Mouse (Mus musculus) testis, adult 2 months (tissue): ENCODE data around the gene Rabep1. TPM values are rescaled to one million over a fixed set of nuclear protein-coding genes. Genes with fewer than 3 reads are reported as not detected.

ENCODE experiments used
- H3K27ac ChIP-seq: fragments of 200-500 bp; 2 replicates; pipeline ENCODE4 v1.5.1; 2012; ENCODE audit warnings: low read depth, low read length; ENCODE audit not compliant: control insufficient read depth, insufficient read depth
- H3K27me3 ChIP-seq: fragments of 200-500 bp; 2 replicates; pipeline ENCODE4 v1.6.1; 2012; ENCODE audit warnings: mild to moderate bottlenecking, low read length, moderate library complexity; ENCODE audit not compliant: control insufficient read depth, insufficient read depth
- H3K36me3 ChIP-seq: fragments of 200-500 bp; 2 replicates; pipeline ENCODE4 v1.6.1; 2012; ENCODE audit warnings: mild to moderate bottlenecking, low read length; ENCODE audit not compliant: control insufficient read depth, insufficient read depth
- H3K4me1 ChIP-seq: fragments of 200-500 bp; 2 replicates; pipeline ENCODE4 v1.6.1; 2012; ENCODE audit warnings: low read length; ENCODE audit not compliant: control insufficient read depth, insufficient read depth
- H3K4me3 ChIP-seq: fragments of 200-500 bp; 2 replicates; pipeline ENCODE4 v1.5.1; 2012; ENCODE audit warnings: low read depth, mild to moderate bottlenecking, low read length, moderate library complexity, mixed read lengths; ENCODE audit not compliant: control insufficient read depth
- CTCF ChIP-seq: fragments of 200-500 bp; IDR thresholded peaks from 2 replicates; pipeline ENCODE4 v1.5.1; 2012; ENCODE audit warnings: low read depth, mild to moderate bottlenecking, inconsistent platforms, low read length, moderate library complexity; ENCODE audit not compliant: control insufficient read depth, insufficient read depth, insufficient replicate concordance
- POLR2A ChIP-seq: fragments of 200-500 bp; IDR thresholded peaks from 2 replicates; pipeline ENCODE4 v1.6.1; 2012; ENCODE audit warnings: low read depth, mild to moderate bottlenecking, inconsistent platforms, low read length, moderate library complexity; ENCODE audit not compliant: control insufficient read depth
- polyA plus RNA-seq: library from polyadenylated mRNA; depleted of rRNA; stranded (reverse); fragments of >200 nt; gene quantifications from 2 replicates; pipeline ENCODE4 v1.2.3, GENCODE M21; 2012

The Rabep1 gene
- polyA plus RNA-seq, 1 experiment: 3.4 TPM

DNA sequence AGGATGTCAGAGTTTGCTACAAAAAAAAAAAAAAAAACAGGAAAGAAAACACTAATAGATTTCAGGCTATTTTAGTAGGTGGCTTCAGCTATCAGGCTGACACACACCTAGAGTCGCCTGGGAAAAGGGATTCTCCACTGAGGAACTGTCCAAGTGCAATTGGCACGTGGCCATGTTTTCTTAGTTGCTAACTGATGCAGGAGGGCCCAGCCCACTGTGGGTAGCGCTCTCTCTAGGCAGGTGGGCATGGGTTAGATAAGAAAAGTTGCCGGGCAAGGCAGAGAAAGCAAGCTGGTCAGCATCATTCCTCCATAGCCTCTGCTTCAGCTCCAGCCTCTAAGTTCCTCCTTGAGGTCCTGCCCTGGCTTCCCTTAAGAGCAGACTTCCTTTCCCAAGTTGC lies 27.8 kb upstream of the Rabep1 start:
- TF ChIP-seq POLR2A: no peak
- no peak for TF ChIP-seq CTCF

DNA sequence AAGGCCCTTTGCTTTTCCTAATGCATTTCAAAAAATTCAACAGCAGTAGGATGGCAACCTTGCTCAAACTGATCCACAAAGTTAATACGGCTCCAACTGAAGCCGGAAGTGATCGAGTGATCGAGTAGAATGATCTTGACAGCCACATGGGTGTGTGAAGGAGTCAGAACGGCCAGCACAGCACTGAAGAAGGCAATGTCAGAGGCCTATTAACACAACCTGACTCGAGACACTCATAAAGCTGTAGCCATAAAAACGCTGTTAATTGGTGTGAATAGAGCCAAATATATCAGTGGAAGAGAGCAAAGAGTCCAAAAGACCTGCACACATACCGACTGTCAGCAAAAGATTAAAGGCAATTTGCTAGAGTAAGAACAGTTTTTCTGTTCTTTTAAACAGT lies 24.5 kb upstream of the Rabep1 start:
- Histone ChIP-seq H3K4me1 (peaks cover 7% of the 10 kb centered on the region; the same call in 1 of the 2 replicates), H3K4me3 (no peak overlapping the region), H3K27ac (no peak overlapping the region), H3K36me3 (no peaks in the 10 kb centered on the region), H3K27me3 (no peaks in the 10 kb centered on the region)
- no peak for TF ChIP-seq CTCF
- TF ChIP-seq POLR2A: no peak

More for the DNA sequence above, 27.8 kb upstream of the Rabep1 start:
- Histone ChIP-seq H3K27ac (no peak overlapping the region), H3K4me3 (no peak overlapping the region), H3K27me3 (no peaks in the 10 kb centered on the region), H3K36me3 (no peaks in the 10 kb centered on the region), H3K4me1 (no peaks in the 10 kb centered on the region)

DNA sequence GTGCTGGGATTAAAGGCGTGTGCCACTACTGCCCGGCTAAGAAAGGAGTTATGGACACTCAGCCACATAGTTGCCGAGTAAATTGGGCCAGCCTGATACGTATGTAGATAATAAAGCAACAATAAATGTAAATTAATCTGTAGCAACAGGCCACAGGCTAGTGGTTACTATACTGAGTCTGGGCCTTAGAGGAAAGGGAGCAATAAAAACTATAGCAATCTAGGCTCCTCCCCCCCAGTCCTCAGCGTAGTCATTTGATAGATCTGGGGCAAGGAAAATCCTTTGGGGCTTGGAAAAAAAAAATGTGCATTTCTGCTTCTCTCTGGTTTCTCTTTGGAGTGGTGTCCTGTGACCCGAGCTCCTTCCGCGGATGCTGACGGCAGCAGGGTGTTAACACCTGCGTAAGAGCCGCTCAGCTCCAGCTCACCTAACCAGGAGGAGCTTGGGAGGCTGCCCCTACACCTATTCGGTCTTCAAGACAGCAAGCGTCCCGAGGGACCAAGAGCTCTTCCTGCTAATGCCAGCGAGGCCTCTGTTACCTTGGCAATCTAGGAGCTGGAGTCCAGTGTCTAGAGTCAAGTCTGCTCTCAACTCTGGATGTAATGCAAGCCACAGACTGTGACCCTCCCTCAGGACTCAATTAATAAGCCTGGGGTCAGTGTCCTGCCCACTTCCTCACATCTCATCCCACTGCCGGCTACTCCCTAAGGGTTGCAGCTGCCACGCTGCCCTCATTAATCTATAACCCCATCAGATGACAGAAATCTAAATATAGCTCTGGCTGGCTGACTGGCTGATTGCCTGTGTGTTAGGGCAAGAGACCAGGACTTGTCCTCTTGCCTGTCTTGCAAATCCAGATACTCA lies 22.6 kb upstream of the Rabep1 start:
- TF ChIP-seq POLR2A: no peak
- no peak for TF ChIP-seq CTCF
- Histone ChIP-seq H3K4me3 (no peak overlapping the region), H3K36me3 (no peaks in the 10 kb centered on the region), H3K27ac (no peak overlapping the region), H3K27me3 (no peaks in the 10 kb centered on the region), H3K4me1 (peaks cover 7% of the 10 kb centered on the region; the same call in 1 of the 2 replicates)

DNA sequence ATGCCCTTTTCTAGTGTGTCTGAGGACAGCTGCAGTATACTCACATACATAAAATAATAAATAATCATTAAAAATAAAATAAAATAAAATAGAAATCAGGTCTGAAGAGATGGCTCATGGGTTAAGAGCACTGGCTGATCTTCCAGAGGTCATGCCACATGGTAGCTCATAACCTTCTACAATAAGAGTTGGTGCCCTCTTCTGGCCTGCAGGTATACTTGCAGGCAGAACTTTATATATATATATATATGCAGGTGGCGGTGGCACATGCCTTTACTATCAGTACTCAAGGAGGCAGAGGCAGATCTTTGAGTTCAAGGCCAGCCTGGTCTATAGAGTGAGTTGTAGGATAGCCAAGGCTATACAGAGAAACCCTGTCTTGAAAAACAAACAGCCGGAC lies 18.4 kb upstream of the Rabep1 start:
- TF ChIP-seq POLR2A (no peak), CTCF (no peak)
- Histone ChIP-seq H3K4me1 (peaks cover 7% of the 10 kb centered on the region; the same call in 1 of the 2 replicates), H3K36me3 (no peaks in the 10 kb centered on the region), H3K4me3 (no peak overlapping the region), H3K27me3 (no peaks in the 10 kb centered on the region), H3K27ac (no peak overlapping the region)

DNA sequence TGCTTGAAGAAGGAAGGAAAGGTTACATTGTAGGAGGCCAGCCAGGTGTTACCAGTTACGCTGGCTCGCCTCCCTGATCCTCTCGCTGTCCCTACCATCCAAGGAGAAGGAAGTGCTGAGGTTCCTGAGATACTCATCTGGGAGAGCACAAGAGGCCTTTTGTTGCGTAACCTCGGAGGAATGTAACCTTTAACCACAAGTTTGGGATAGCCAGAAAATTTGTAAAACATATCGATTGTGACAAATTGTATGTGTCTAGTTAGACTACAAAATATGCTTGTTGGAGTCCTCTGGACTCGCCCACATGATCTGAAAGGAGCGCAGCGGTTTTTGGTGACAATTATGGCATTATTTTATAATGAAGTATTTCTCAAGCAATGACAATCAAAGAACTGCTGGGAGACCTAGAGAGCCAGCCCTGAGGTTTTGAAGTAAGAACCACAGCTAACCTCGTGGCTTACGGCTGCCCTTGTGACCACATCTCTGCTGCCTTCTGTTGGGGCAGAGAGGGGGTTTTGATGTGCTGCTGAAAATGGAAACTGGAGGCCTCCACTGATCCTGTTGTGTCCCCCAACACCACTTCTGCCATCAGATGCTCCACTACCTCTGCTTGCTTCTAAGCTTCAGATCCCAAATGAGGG lies 15.5 kb upstream of the Rabep1 start:
- H3K4me1 ChIP-seq: no peaks in the 10 kb centered on the region
- TF ChIP-seq CTCF (no peak), POLR2A (no peak)
- H3K27me3 ChIP-seq: no peaks in the 10 kb centered on the region
- H3K36me3 ChIP-seq: no peaks in the 10 kb centered on the region
- H3K4me3 ChIP-seq: no peak overlapping the region
- no peak overlapping the region for H3K27ac ChIP-seq

DNA sequence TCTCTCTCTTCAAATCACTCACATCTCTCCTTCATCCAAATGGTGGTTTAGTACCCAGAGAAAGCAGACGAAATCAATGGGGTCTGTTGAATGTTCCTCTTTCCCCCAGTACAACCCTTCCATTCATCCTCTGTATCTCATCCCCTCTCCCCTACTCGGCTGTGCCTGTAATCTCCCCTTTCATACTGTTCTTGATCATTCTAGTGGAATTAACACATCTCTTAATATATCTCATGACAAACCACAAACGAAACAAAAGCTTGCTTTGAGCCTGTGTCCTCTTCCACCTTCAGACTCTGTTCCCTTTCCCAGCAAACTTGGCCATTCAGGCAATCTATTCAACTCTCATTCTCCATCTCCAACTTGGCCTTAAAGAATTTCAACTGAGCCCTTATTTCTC lies 13.4 kb upstream of the Rabep1 start:
- H3K4me3 ChIP-seq: no peak overlapping the region
- TF ChIP-seq POLR2A: no peak
- no peak for TF ChIP-seq CTCF
- H3K4me1 ChIP-seq: 0 out of 2 replicates have a peak, but pooled peaks cover 2% of the 10 kb centered on the region
- H3K36me3 ChIP-seq: no peaks in the 10 kb centered on the region
- no peak overlapping the region for H3K27ac ChIP-seq
- no peaks in the 10 kb centered on the region for H3K27me3 ChIP-seq

DNA sequence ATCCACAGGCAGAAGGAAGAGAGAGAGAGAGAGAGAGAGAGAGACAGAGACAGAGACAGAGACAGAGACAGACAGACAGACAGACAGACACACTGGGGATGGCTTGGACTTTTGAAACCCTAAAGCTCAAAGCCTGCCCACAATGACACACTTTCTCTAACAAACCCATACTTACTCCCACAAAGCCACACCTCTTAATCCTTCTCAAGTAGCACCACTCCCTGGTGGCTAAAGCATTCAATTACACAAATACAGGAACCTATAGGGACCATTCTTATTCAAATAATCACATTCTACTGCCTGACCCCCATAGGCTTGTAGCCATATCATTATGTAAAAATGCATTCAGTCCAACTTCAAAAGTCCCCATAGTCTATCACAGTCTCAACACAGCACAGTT lies 11.2 kb upstream of the Rabep1 start:
- H3K36me3 ChIP-seq: no peaks in the 10 kb centered on the region
- H3K27me3 ChIP-seq: no peaks in the 10 kb centered on the region
- H3K4me1 ChIP-seq: 0 out of 2 replicates have a peak, but pooled peaks cover 2% of the 10 kb centered on the region
- TF ChIP-seq POLR2A: no peak
- no peak for TF ChIP-seq CTCF
- no peak overlapping the region for H3K27ac ChIP-seq
- no peak overlapping the region for H3K4me3 ChIP-seq
